Mouse (Mus musculus) gastrocnemius, postnatal 14 days (tissue): ENCODE measurements around the gene Mphosph9. TPM values are rescaled to one million over a fixed set of nuclear protein-coding genes. Genes with fewer than 3 reads are reported as not detected.

Source experiments
- DNase-seq: peaks from one replicate; pipeline ENCODE4 v3.0.0; 2021; ENCODE audit warnings: mixed read lengths
- intact Hi-C: fragments of 180-260 bp; cut with DNase I; formaldehyde crosslinking; loops from one replicate; pipeline ENCODE4 v1.15.1; 2025; ENCODE audit warnings: low total_unique reads
- total RNA-seq, 2 experiments: library from RNA; stranded (reverse); gene quantifications; 2 replicates each; pipeline ENCODE4 v1.2.3; 2021

Mphosph9 gene
- total RNA-seq, 2 experiments from 2014 or later: 2.6 to 2.9 TPM

- no peak for DNase-seq
- intact Hi-C loops: no loop called here
Measured at GRCm38 (mm10) chr5:124204127-124204794, 123.5 kb downstream of the Mphosph9 start.

- intact Hi-C loops: no loop called here
- DNase-seq: no peak
Measured at GRCm38 (mm10) chr5:124203251-124203650, 124.5 kb downstream of the Mphosph9 start.

- intact Hi-C loops: no loop called here
- DNase-seq: no peak
Measured at GRCm38 (mm10) chr5:124202071-124202470, 125.7 kb downstream of the Mphosph9 start.

DNA sequence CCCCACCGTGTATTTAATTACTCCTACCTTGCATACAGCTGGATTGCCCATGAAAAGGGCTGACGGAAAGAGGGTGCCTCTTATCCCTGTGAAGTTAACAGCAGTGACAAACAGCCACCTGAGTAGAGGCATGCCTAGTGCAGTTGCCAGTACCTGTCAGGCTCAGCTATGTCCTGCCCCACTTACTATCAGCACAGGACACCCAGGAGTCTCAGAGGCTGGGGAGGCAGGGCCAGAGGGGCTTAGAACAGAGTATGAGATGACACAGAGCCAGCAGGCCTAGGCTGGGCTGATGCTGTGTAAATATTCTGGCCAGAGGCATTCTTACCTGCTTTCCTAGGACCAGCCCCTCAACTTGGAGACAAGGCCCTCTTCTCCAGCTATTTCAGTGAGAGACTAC is 126.2 kb downstream of the Mphosph9 start:
- intact Hi-C loops: no loop called here
- no peak for DNase-seq

Other genes starting within 250 kb of the Mphosph9 start
- 1 to 10 TPM; 5.7 TPM for gene Abcb9, start 232.2 kb downstream of the Mphosph9 start, total RNA-seq
- 1 to 10 TPM; 6.8 to 8.8 TPM for gene Ogfod2, start 215.7 kb downstream of the Mphosph9 start, total RNA-seq
- 10 to 100 TPM; 42.8 to 46.5 TPM for gene Arl6ip4, start 211.9 kb downstream of the Mphosph9 start, total RNA-seq
- 10 to 100 TPM; 18.4 to 19.0 TPM for gene Pitpnm2, start 78.2 kb downstream of the Mphosph9 start, total RNA-seq
- gene 2810006K23Rik, start 117 bp upstream of the Mphosph9 start, total RNA-seq: 1 to 10 TPM; 6.9 to 8.6 TPM
- gene Cdk2ap1, start 35.1 kb upstream of the Mphosph9 start, total RNA-seq: 100 to 1,000 TPM in 1 of 2 experiments, 10 to 100 TPM in 1; 99.5 to 128 TPM
- gene Sbno1, start 98.0 kb upstream of the Mphosph9 start, total RNA-seq: 10 to 100 TPM; 32.4 to 35.6 TPM
- gene Kmt5a, start 112.0 kb upstream of the Mphosph9 start, total RNA-seq: 10 to 100 TPM; 56.4 to 66.0 TPM
- 1 to 10 TPM; 4.2 to 4.6 TPM for gene Rilpl2, start 150.4 kb upstream of the Mphosph9 start, total RNA-seq
- 10 to 100 TPM; 27.3 to 28.4 TPM for gene Snrnp35, start 155.2 kb upstream of the Mphosph9 start, total RNA-seq
- 10 to 100 TPM; 61.8 to 96.0 TPM for gene Rilpl1, start 203.4 kb upstream of the Mphosph9 start, total RNA-seq
- gene Tmed2, start 212.7 kb upstream of the Mphosph9 start, total RNA-seq: 100 to 1,000 TPM; 138 to 152 TPM
- gene Ddx55, start 224.9 kb upstream of the Mphosph9 start, total RNA-seq: 1 to 10 TPM; 3.5 to 4.1 TPM